Mouse (Mus musculus) MEL (cell line): ENCODE measurements around the gene Snapc5.

ENCODE experiments used
- CTCF ChIP-seq, 3 experiments: IDR thresholded peaks in 2 of 3; conservative IDR thresholded peaks in 1 of 3; 2 replicates each; pipeline ENCODE4 v1.5.1; 2011 to 2012; ENCODE audit warnings: low read length in 3 of 3, low read depth in 2 of 3, mild to moderate bottlenecking in 2 of 3, improper control_type of control experiment in 1 of 3, inconsistent platforms in 1 of 3, mixed read lengths in 1 of 3, moderate library complexity in 1 of 3; ENCODE audit not compliant: control insufficient read depth in 1 of 3, insufficient read depth in 1 of 3, poor library complexity in 1 of 3, severe bottlenecking in 1 of 3
- MYC ChIP-seq: IDR thresholded peaks from 2 replicates; pipeline ENCODE4 v1.6.1; 2011; ENCODE audit warnings: low read depth, mild to moderate bottlenecking, low read length, improper control_type of control experiment, moderate library complexity
- POLR2A ChIP-seq, 2 experiments: IDR thresholded peaks; 2 replicates each; pipeline ENCODE4 v1.6.1; 2011 to 2012; ENCODE audit warnings: low read length in 2 of 2, mild to moderate bottlenecking in 2 of 2, control low read depth in 1 of 2, improper control_type of control experiment in 1 of 2, low read depth in 1 of 2, moderate library complexity in 1 of 2; ENCODE audit not compliant: control insufficient read depth in 1 of 2, insufficient read depth in 1 of 2, poor library complexity in 1 of 2
- POLR2AphosphoS2 ChIP-seq: IDR thresholded peaks from 2 replicates; pipeline ENCODE4 v1.6.1; 2011; ENCODE audit warnings: low read length, improper control_type of control experiment
- POLR2AphosphoS5 ChIP-seq: IDR thresholded peaks from 2 replicates; pipeline ENCODE4 v1.6.1; 2012; ENCODE audit warnings: low read depth, borderline replicate concordance, mild to moderate bottlenecking, inconsistent platforms, low read length, moderate library complexity, mixed read lengths

- TF ChIP-seq CTCF (IDR thresholded peaks at IDR 0.05 in 2 of 3, conservative IDR thresholded peaks at IDR 0.05 in 1 of 3; ENCODE audit: control insufficient read depth in 1 of 3, insufficient read depth in 1 of 3, low read depth in 2 of 3, low read length in 3 of 3, poor library complexity in 1 of 3, severe bottlenecking in 1 of 3) (no peak), POLR2A (IDR thresholded peaks at IDR 0.05; ENCODE audit: control insufficient read depth in 1 of 2, insufficient read depth in 1 of 2, low read depth in 1 of 2, low read length in 2 of 2, poor library complexity in 1 of 2) (no peak), POLR2AphosphoS5 (no peak), POLR2AphosphoS2 (no peak), MYC (no peak)
Measured at GRCm38 (mm10) chr9:64216641-64217040, 37.6 kb downstream of the Snapc5 start.
